Mouse (Mus musculus): ENCODE measurements around the gene Fhad1. TPM values are rescaled to one million over a fixed set of nuclear protein-coding genes. Genes with fewer than 3 reads are reported as not detected.

Gene Fhad1
- polyA plus RNA-seq, 1 experiment from 2014 or later = 4.9 TPM

GRCm38 (mm10) chr4:141954770-141955720 lies 59.8 kb downstream of the Fhad1 start:
- Histone ChIP-seq H3K27ac (replicated peaks) (no peak overlapping the region), H3K4me1 (replicated peaks; ENCODE audit: control insufficient read depth, insufficient read depth) (peaks cover 3% of the 10 kb centered on the region), H3K4me3 (ENCODE audit: low read depth, low read length) (no peak overlapping the region), H3K9me3 (ENCODE audit: control insufficient read depth, low read length) (no peaks in the 10 kb centered on the region), H3K4me2 (replicated peaks; ENCODE audit: low read depth) (no peak overlapping the region), H3K36me3 (ENCODE audit: control insufficient read depth, insufficient read depth, low read length) (no peaks in the 10 kb centered on the region), H3K27me3 (ENCODE audit: control insufficient read depth, insufficient read depth, low read length) (no peaks in the 10 kb centered on the region), H3K9ac (ENCODE audit: low read length) (no peak overlapping the region)
- WGBS = 45% methylated on average over 16 of the region's 16 CpGs
- DNase-seq (ENCODE audit: low spot score) = no peak
- TF ChIP-seq CTCF (IDR thresholded peaks at IDR 0.05; ENCODE audit: low read depth) (no peak), EP300 (optimal IDR thresholded peaks at IDR 0.05) (no peak)
- no peak for ATAC-seq (ENCODE audit: low FRiP score, low TSS enrichment)

- TF ChIP-seq EP300 (optimal IDR thresholded peaks at IDR 0.05) = no peak
- no peak overlapping the region for H3K4me2 ChIP-seq (replicated peaks; ENCODE audit: low read depth)
- no peaks in the 10 kb centered on the region for H3K27me3 ChIP-seq (ENCODE audit: control insufficient read depth, insufficient read depth, low read length)
- no peaks in the 10 kb centered on the region for H3K9me3 ChIP-seq (ENCODE audit: control insufficient read depth, low read length)
- no peaks in the 10 kb centered on the region for H3K36me3 ChIP-seq (ENCODE audit: control insufficient read depth, insufficient read depth, low read length)
- 55% methylated on average over 6 of the region's 6 CpGs for WGBS
- DNase-seq (ENCODE audit: low spot score) (no peak), ATAC-seq (ENCODE audit: low FRiP score, low TSS enrichment) (no peak)
- no peak overlapping the region for H3K27ac ChIP-seq (replicated peaks)
- no peak overlapping the region for H3K9ac ChIP-seq (ENCODE audit: low read length)
- H3K4me1 ChIP-seq (replicated peaks; ENCODE audit: control insufficient read depth, insufficient read depth) = peaks cover 3% of the 10 kb centered on the region
- H3K4me3 ChIP-seq (ENCODE audit: low read depth, low read length) = no peak overlapping the region
These were observed 61.0 kb downstream of the Fhad1 start for GRCm38 (mm10) chr4:141953859-141954258.

GRCm38 (mm10) chr4:141953291-141953690 lies 61.6 kb downstream of the Fhad1 start:
- no peak overlapping the region for H3K27ac ChIP-seq (replicated peaks)
- no peak for DNase-seq (ENCODE audit: low spot score)
- no peaks in the 10 kb centered on the region for H3K36me3 ChIP-seq (ENCODE audit: control insufficient read depth, insufficient read depth, low read length)
- no peak for ATAC-seq (ENCODE audit: low FRiP score, low TSS enrichment)
- no peak overlapping the region for H3K4me3 ChIP-seq (ENCODE audit: low read depth, low read length)
- H3K4me1 ChIP-seq (replicated peaks; ENCODE audit: control insufficient read depth, insufficient read depth) = no peaks in the 10 kb centered on the region; the same call in 1 of the 2 replicates
- H3K9me3 ChIP-seq (ENCODE audit: control insufficient read depth, low read length) = no peaks in the 10 kb centered on the region
- no peak for TF ChIP-seq EP300 (optimal IDR thresholded peaks at IDR 0.05)
- no peak for TF ChIP-seq CTCF (IDR thresholded peaks at IDR 0.05; ENCODE audit: low read depth)
- no peak overlapping the region for H3K4me2 ChIP-seq (replicated peaks; ENCODE audit: low read depth)
- H3K9ac ChIP-seq (ENCODE audit: low read length) = no peak overlapping the region
- no peaks in the 10 kb centered on the region for H3K27me3 ChIP-seq (ENCODE audit: control insufficient read depth, insufficient read depth, low read length)
- WGBS = 52% methylated on average over 9 of the region's 9 CpGs

- TF ChIP-seq EP300 (optimal IDR thresholded peaks at IDR 0.05) = no peak
- peak overlapping the region; percentile 5; the same call in 1 of the 2 replicates for H3K27ac ChIP-seq (replicated peaks)
- WGBS = 52% methylated on average over 5 of the region's 5 CpGs
These were observed 62.1 kb downstream of the Fhad1 start for GRCm38 (mm10) chr4:141952824-141953223.

GRCm38 (mm10) chr4:141952114-141952513 lies 62.8 kb downstream of the Fhad1 start:
- no peaks in the 10 kb centered on the region for H3K9me3 ChIP-seq (ENCODE audit: control insufficient read depth, low read length)
- no peak overlapping the region for H3K9ac ChIP-seq (ENCODE audit: low read length)
- TF ChIP-seq EP300 (optimal IDR thresholded peaks at IDR 0.05) (no peak), CTCF (IDR thresholded peaks at IDR 0.05; ENCODE audit: low read depth) (no peak)
- no peak for DNase-seq (ENCODE audit: low spot score)
- peak overlapping the region; percentile 24; the same call in 1 of the 2 replicates for H3K27ac ChIP-seq (replicated peaks)
- H3K27me3 ChIP-seq (ENCODE audit: control insufficient read depth, insufficient read depth, low read length) = no peaks in the 10 kb centered on the region
- no peaks in the 10 kb centered on the region for H3K36me3 ChIP-seq (ENCODE audit: control insufficient read depth, insufficient read depth, low read length)
- no peak overlapping the region for H3K4me3 ChIP-seq (ENCODE audit: low read depth, low read length)
- H3K4me2 ChIP-seq (replicated peaks; ENCODE audit: low read depth) = no peak overlapping the region
- 65% methylated on average over 17 of the region's 17 CpGs for WGBS
- H3K4me1 ChIP-seq (replicated peaks; ENCODE audit: control insufficient read depth, insufficient read depth) = no peaks in the 10 kb centered on the region; the same call in 1 of the 2 replicates
- ATAC-seq (ENCODE audit: low FRiP score, low TSS enrichment) = no peak; the same call in 1 of the 2 replicates

More at GRCm38 (mm10) chr4:141952824-141953223, 62.1 kb downstream of the Fhad1 start:
- DNase-seq (ENCODE audit: low spot score) (no peak), ATAC-seq (ENCODE audit: low FRiP score, low TSS enrichment) (no peak)
- Histone ChIP-seq H3K27me3 (ENCODE audit: control insufficient read depth, insufficient read depth, low read length) (no peaks in the 10 kb centered on the region), H3K36me3 (ENCODE audit: control insufficient read depth, insufficient read depth, low read length) (no peaks in the 10 kb centered on the region), H3K4me1 (replicated peaks; ENCODE audit: control insufficient read depth, insufficient read depth) (no peaks in the 10 kb centered on the region; the same call in 1 of the 2 replicates), H3K9me3 (ENCODE audit: control insufficient read depth, low read length) (no peaks in the 10 kb centered on the region), H3K9ac (ENCODE audit: low read length) (no peak overlapping the region), H3K4me2 (replicated peaks; ENCODE audit: low read depth) (no peak overlapping the region), H3K4me3 (ENCODE audit: low read depth, low read length) (no peak overlapping the region)

- H3K9me3 ChIP-seq (ENCODE audit: control insufficient read depth, low read length) = no peaks in the 10 kb centered on the region
- H3K9ac ChIP-seq (ENCODE audit: low read length) = 0 out of 2 replicates have a peak overlapping the region, but pooled peaks have one; percentile 9
- 9% methylated on average over 13 of the region's 13 CpGs for WGBS
- no peaks in the 10 kb centered on the region for H3K36me3 ChIP-seq (ENCODE audit: control insufficient read depth, insufficient read depth, low read length)
- H3K27me3 ChIP-seq (ENCODE audit: control insufficient read depth, insufficient read depth, low read length) = no peaks in the 10 kb centered on the region
- TF ChIP-seq CTCF (IDR thresholded peaks at IDR 0.05; ENCODE audit: low read depth) (no peak), EP300 (optimal IDR thresholded peaks at IDR 0.05) (no peak)
- no peak overlapping the region for H3K4me3 ChIP-seq (ENCODE audit: low read depth, low read length)
- peak overlapping the region; percentile 21; the same call in 1 of the 2 replicates for H3K4me2 ChIP-seq (replicated peaks; ENCODE audit: low read depth)
- H3K27ac ChIP-seq (replicated peaks) = peak overlapping the region; percentile 36; the same call in 1 of the 2 replicates
- ATAC-seq (ENCODE audit: low FRiP score, low TSS enrichment) (peak; percentile 44; the same call in 1 of the 2 replicates), DNase-seq (ENCODE audit: low spot score) (no peak)
- no peaks in the 10 kb centered on the region; the same call in 1 of the 2 replicates for H3K4me1 ChIP-seq (replicated peaks; ENCODE audit: control insufficient read depth, insufficient read depth)
These were observed 65.4 kb downstream of the Fhad1 start for GRCm38 (mm10) chr4:141949436-141949835.

Measured in stomach, postnatal 0 days (tissue).